Mouse (Mus musculus): ENCODE results near the gene Socs2.

DNA sequence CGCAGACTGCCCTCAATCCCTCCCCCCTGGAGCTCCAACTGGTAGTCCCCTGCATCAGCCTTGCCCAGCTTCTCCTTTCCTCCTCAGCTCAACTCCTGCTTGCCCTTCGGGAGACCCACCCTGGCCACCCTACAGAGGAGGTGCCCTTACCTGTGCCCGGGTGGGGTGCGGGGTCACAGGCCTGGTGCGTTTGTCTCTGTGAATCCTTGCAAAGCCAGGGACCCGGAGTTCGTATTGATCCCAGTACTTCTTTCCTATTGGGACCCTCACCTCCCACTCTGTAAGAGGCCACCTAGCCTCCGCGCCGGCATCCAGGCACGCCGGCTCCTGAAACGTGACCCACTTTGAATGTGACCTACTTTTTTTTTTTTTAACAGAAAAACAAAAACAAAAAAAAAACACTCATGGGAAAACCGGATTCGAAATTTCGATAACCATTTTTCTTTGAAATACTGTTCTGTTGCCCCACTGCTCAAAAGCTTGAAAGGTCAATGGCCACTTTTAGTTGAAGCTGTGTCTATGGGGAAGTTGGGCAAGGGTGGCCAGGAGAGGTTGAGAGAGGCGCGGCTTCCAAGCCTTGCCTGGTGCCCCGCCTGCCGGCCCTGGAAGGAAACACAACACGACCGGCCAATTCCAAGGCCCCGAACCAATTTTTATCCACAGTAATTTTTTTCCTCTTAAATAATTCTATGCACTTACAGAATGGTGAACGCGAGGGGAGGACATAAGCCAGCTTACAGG is 686 bp upstream of the Socs2 start:
- no peak for TF ChIP-seq POLR2A (IDR thresholded peaks at IDR 0.05; ENCODE audit: extremely low read depth, insufficient read depth, low read length)
- TF ChIP-seq CTCF (IDR thresholded peaks at IDR 0.05; ENCODE audit: low read depth, low read length) = peak; percentile 88
